8 mouse cellular contexts compared by ENCODE assay signal in the genomic region with DNA sequence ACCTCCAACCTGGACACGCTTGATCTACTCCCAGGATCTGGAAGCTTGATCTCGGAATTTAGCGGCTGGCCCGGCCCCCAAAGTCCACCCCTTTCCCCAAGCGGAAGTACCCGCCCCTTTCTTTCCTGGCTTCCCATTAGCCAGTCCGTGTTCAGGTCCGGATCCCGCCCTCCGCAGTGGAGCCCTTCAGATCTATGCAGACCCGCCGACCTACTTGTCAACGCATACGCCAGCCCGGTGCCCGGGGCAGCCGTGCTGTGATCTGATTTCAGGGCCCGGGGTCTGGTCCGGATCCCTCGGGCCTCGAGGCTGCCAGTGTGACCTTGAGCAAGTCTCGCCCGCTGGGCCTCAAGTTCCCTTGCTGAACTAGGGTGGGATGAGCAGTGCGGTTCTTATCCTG. TPM values are rescaled to one million over a fixed set of nuclear protein-coding genes. Genes with fewer than 3 reads are reported as not detected.
DNase-seq lines count a peak whose midpoint lies in the region.

Nudt22 (minus strand) TSS at position 112 of the 400 bp plus-strand sequence.
Trpt1 (plus strand) TSS at position 126 of the 400 bp plus-strand sequence.

- peak within 1 kb of the TSS; percentile 72 for H3K4me3 ChIP-seq in hindbrain, embryonic 10.5 days

- H3K27me3 ChIP-seq in hindbrain, embryonic 10.5 days (ENCODE audit: insufficient read depth, poor library complexity, severe bottlenecking), result no peaks in the 10 kb centered on the region

- DNase-seq in Muller cell, postnatal 12 days (ENCODE audit: inconsistent ontology term), result peak; percentile 94
- peak; percentile 84 for DNase-seq in cerebellum, adult 8-10 months
- peak; percentile 71 to 88 for DNase-seq in frontal cortex, adult 2 months (ENCODE audit: extremely low spot score in 1 of 2, low spot score in 1 of 2)
- peak; percentile 90 for DNase-seq in hindbrain, embryonic 10.5 days (ENCODE audit: low spot score)
- DNase-seq in layer of hippocampus, postnatal 14 days (ENCODE audit: low spot score in 2 of 2), result peak; percentile 73 to 85
- peak; percentile 96 for DNase-seq in lung, postnatal 36 days
- peak; percentile 95 for DNase-seq in retina, postnatal 1 day
- DNase-seq in urinary bladder, postnatal 14 days (ENCODE audit: low spot score), result peak; percentile 90

- peaks cover 31% of the 10 kb centered on the region for H3K36me3 ChIP-seq in hindbrain, embryonic 10.5 days

- H3K9me3 ChIP-seq in hindbrain, embryonic 10.5 days, result no peaks in the 10 kb centered on the region

- peaks cover 55% of the 10 kb centered on the region for H3K4me1 ChIP-seq in hindbrain, embryonic 10.5 days (replicated peaks)

- H3K27ac ChIP-seq in hindbrain, embryonic 10.5 days, result peak within 1 kb of the TSS; percentile 90

- under 1% methylated on average over 24 of the region's 24 CpGs for WGBS in hindbrain, embryonic 10.5 days

RNA-seq across cellular contexts. Expression of gene Nudt22, which starts in this region (rescaled TPM):
- 12.5 and 12.9 TPM in 2 replicates for polyA plus RNA-seq in frontal cortex, adult 2 months (2012; rRNA removed)
- 20.6 and 23.2 TPM in 2 replicates for polyA plus RNA-seq in hindbrain, embryonic 10.5 days (2016; fragmentation: Nextera tagmentation; extraction: Ambion mirVana)
- total RNA-seq in layer of hippocampus, postnatal 14 days (2021), result 10 to 100 TPM; 10.9 to 11.9 TPM

RNA-seq across cellular contexts. Expression of gene Trpt1, which starts in this region (rescaled TPM):
- 24.7 and 25.4 TPM in 2 replicates for polyA plus RNA-seq in frontal cortex, adult 2 months (2012; rRNA removed)
- polyA plus RNA-seq in hindbrain, embryonic 10.5 days (2016; fragmentation: Nextera tagmentation; extraction: Ambion mirVana), result 9.9 and 13.5 TPM in 2 replicates
- 10 to 100 TPM; 16.4 to 20.4 TPM for total RNA-seq in layer of hippocampus, postnatal 14 days (2021)

Comparison
In these comparisons a context has a peak if more than half of its experiments do, and no peak if none do; other contexts are left out.
1. Peak in every context shown above with its lines: DNase-seq, H3K4me3 ChIP-seq and H3K27ac ChIP-seq.